Mouse (Mus musculus): Measurements from ENCODE around the gene Rap2a. TPM values are rescaled to one million over a fixed set of nuclear protein-coding genes. Genes with fewer than 3 reads are reported as not detected.

Rap2a gene
- total and polyA plus RNA-seq, 3 experiments: 5.1 to 8.6 TPM; not detected in 1

- H3K4me1 ChIP-seq (ENCODE audit: control insufficient read depth in 1 of 2, insufficient read depth in 2 of 2, low read length in 2 of 2): no peaks in the 10 kb centered on the region
- no peak overlapping the region for H3K9ac ChIP-seq (ENCODE audit: control insufficient read depth, low read depth, low read length, poor library complexity, severe bottlenecking)
- H3K4me3 ChIP-seq (ENCODE audit: control insufficient read depth in 1 of 2, insufficient read depth in 1 of 2, low read depth in 2 of 2, low read length in 2 of 2): no peak overlapping the region
- no peaks in the 10 kb centered on the region for H3K9me3 ChIP-seq (replicated peaks; ENCODE audit: insufficient read depth, low read length)
- H3K27me3 ChIP-seq (ENCODE audit: control insufficient read depth in 1 of 2, insufficient read depth in 2 of 2, low read length in 2 of 2): no peaks in the 10 kb centered on the region
- no peak for DNase-seq (ENCODE audit: low read depth, low spot score)
- no peaks in the 10 kb centered on the region for H3K79me2 ChIP-seq (ENCODE audit: control insufficient read depth, insufficient read depth, low read length, poor library complexity)
- no peaks in the 10 kb centered on the region for H3K36me3 ChIP-seq (ENCODE audit: control insufficient read depth in 1 of 2, insufficient read depth in 2 of 2, low read length in 2 of 2)
- TF ChIP-seq ETS1 (IDR thresholded peaks at IDR 0.05; ENCODE audit: low read depth, low read length): no peak
- TF ChIP-seq USF1 (IDR thresholded peaks at IDR 0.05; ENCODE audit: low read depth, low read length): no peak
- no peak for TF ChIP-seq ZC3H11A (IDR thresholded peaks at IDR 0.05; ENCODE audit: low read depth, low read length)
- TF ChIP-seq NRF1 (IDR thresholded peaks at IDR 0.05; ENCODE audit: insufficient read depth, low read depth, low read length, poor library complexity, severe bottlenecking): no peak
- no peak for TF ChIP-seq TAL1 (IDR thresholded peaks at IDR 0.05; ENCODE audit: low read length)
- TF ChIP-seq SMC3 (IDR thresholded peaks at IDR 0.05; ENCODE audit: low read depth, low read length): no peak
- no peak for TF ChIP-seq BHLHE40 (IDR thresholded peaks at IDR 0.05; ENCODE audit: borderline replicate concordance, low read depth, low read length)
- no peak for TF ChIP-seq UBTF (IDR thresholded peaks at IDR 0.05; ENCODE audit: borderline replicate concordance, insufficient read depth, low read depth, low read length)
- no peak for TF ChIP-seq CTCF (IDR thresholded peaks at IDR 0.05 in 2 of 3, conservative IDR thresholded peaks at IDR 0.05 in 1 of 3; ENCODE audit: control insufficient read depth in 1 of 3, insufficient read depth in 1 of 3, low read depth in 2 of 3, low read length in 3 of 3, poor library complexity in 1 of 3, severe bottlenecking in 1 of 3)
- TF ChIP-seq SIN3A (IDR thresholded peaks at IDR 0.05; ENCODE audit: low read length): no peak
- TF ChIP-seq NELFE (IDR thresholded peaks at IDR 0.05; ENCODE audit: low read depth, low read length): no peak
- TF ChIP-seq MAX (IDR thresholded peaks at IDR 0.05; ENCODE audit: low read length): no peak
- TF ChIP-seq HCFC1 (IDR thresholded peaks at IDR 0.05; ENCODE audit: low read depth, low read length): no peak
- no peak for TF ChIP-seq TCF12 (IDR thresholded peaks at IDR 0.05; ENCODE audit: low read depth, low read length)
- no peak for TF ChIP-seq MAZ (IDR thresholded peaks at IDR 0.05; ENCODE audit: low read depth, low read length)
- TF ChIP-seq GABPA (IDR thresholded peaks at IDR 0.05; ENCODE audit: low read depth, low read length): no peak
- no peak for TF ChIP-seq ZMIZ1 (IDR thresholded peaks at IDR 0.05; ENCODE audit: low read depth, low read length)
- no peak for TF ChIP-seq ELF1 (IDR thresholded peaks at IDR 0.05; ENCODE audit: low read depth, low read length)
- no peak overlapping the region for H3K27ac ChIP-seq (ENCODE audit: control insufficient read depth, low read depth, low read length)
These were observed 27.7 kb downstream of the Rap2a start for GRCm38 (mm10) chr14:120505918-120506317.

DNA sequence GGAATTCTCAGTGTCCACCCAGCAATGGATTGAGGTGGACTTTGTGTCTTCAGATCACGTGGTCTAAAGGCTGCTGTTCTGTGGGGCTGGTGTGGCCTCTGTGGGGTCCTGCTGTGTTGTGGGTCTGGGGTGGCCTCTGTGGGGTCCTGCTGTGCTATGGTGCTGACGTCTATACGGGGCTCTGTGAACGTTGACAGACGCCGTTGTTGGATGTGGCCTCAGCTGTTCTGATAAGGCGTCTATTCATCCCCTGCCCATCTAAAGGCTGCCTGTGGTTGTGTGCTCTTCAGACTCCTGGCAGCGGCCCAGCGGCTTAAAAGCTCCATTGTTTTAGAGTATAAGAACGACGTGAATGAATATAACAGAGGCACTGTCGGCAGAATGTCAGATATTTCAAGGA lies 29.3 kb downstream of the Rap2a start:
- Histone ChIP-seq H3K27me3 (ENCODE audit: control insufficient read depth in 1 of 2, insufficient read depth in 2 of 2, low read length in 2 of 2) (no peaks in the 10 kb centered on the region), H3K4me1 (ENCODE audit: control insufficient read depth in 1 of 2, insufficient read depth in 2 of 2, low read length in 2 of 2) (no peaks in the 10 kb centered on the region), H3K79me2 (ENCODE audit: control insufficient read depth, insufficient read depth, low read length, poor library complexity) (no peaks in the 10 kb centered on the region), H3K27ac (ENCODE audit: control insufficient read depth, low read depth, low read length) (no peak overlapping the region), H3K4me3 (ENCODE audit: control insufficient read depth in 1 of 2, insufficient read depth in 1 of 2, low read depth in 2 of 2, low read length in 2 of 2) (no peak overlapping the region), H3K36me3 (ENCODE audit: control insufficient read depth in 1 of 2, insufficient read depth in 2 of 2, low read length in 2 of 2) (no peaks in the 10 kb centered on the region), H3K9me3 (replicated peaks; ENCODE audit: insufficient read depth, low read length) (no peaks in the 10 kb centered on the region), H3K9ac (ENCODE audit: control insufficient read depth, low read depth, low read length, poor library complexity, severe bottlenecking) (no peak overlapping the region)
- no peak for DNase-seq (ENCODE audit: low read depth, low spot score)
- TF ChIP-seq MEF2A (IDR thresholded peaks at IDR 0.05; ENCODE audit: extremely low read depth, insufficient replicate concordance, low read depth, low read length, poor library complexity, severe bottlenecking): no peak

Data from MEL (cell line).